Mouse (Mus musculus) lung, postnatal 10 days (tissue): ENCODE results near the gene Tas2r124.

Experiments used
- DNase-seq: peaks from one replicate; pipeline ENCODE4 v3.0.0; 2021

Tas2r124 gene

GRCm38 (mm10) chr6:132754430-132754829, at the start of gene Tas2r124:
Gene Tas2r124 (plus strand): TSS chr6:132754730.
- no peak for DNase-seq

- DNase-seq: no peak
Measured at GRCm38 (mm10) chr6:132711828-132712227, 42.7 kb upstream of the Tas2r124 start, which contains the start of gene Tas2r122. Gene Tas2r122 (minus strand): TSS chr6:132711928.

- DNase-seq: no peak
Measured at GRCm38 (mm10) chr6:132737935-132738334, 16.6 kb upstream of the Tas2r124 start, which contains the start of gene Tas2r115. Gene Tas2r115 (minus strand): TSS chr6:132738035.

GRCm38 (mm10) chr6:132750206-132750605, 4.3 kb upstream of the Tas2r124 start:
- no peak for DNase-seq

GRCm38 (mm10) chr6:132761831-132762230, 7.3 kb downstream of the Tas2r124 start, which contains the start of gene Tas2r102:
Gene Tas2r102 (plus strand): TSS chr6:132762131.
- DNase-seq: no peak

GRCm38 (mm10) chr6:132778062-132778461, 23.5 kb downstream of the Tas2r124 start, which contains the start of gene Tas2r136:
Gene Tas2r136 (minus strand): TSS chr6:132778162.
- no peak for DNase-seq

- no peak for DNase-seq
Measured at GRCm38 (mm10) chr6:132795393-132795792, 40.9 kb downstream of the Tas2r124 start.

- DNase-seq: no peak
Measured at GRCm38 (mm10) chr6:132802518-132802917, 48.0 kb downstream of the Tas2r124 start, which contains the start of gene Tas2r117. Gene Tas2r117 (plus strand): TSS chr6:132802818.
